27 mouse cellular contexts compared by ENCODE assay signal in genomic region chr1:171232348-171232747, GRCm38 (mm10). TPM values are rescaled to one million over a fixed set of nuclear protein-coding genes. Genes with fewer than 3 reads are reported as not detected.
DNase-seq lines count a peak whose midpoint lies in the region; ATAC-seq and TF ChIP-seq lines count a peak whose summit lies in the region.
"Had no signal": no experiment of that assay in that cellular context is flagged by ENCODE, and none has a peak within 500 bp of the region (broad histone marks: within the 10 kb centered on the region; RNA-seq: fewer than 3 reads in every experiment).

No protein-coding gene starts in this region.

- TF ChIP-seq EP300 in lung, postnatal 0 days (IDR thresholded peaks at IDR 0.05) = no peak

- no peak for TF ChIP-seq POLR2A in bone marrow macrophage, adult 2 months (IDR thresholded peaks at IDR 0.05; ENCODE audit: borderline replicate concordance, low read depth, low read length)

- peak overlapping the region; percentile 87; the same call in 1 of the 2 replicates for H3K27ac ChIP-seq in lung, postnatal 0 days (ENCODE audit: low read length)
- peak overlapping the region; percentile 98 for H3K27ac ChIP-seq in bone marrow macrophage, adult 2 months (ENCODE audit: insufficient read depth, low read depth, low read length)
- H3K27ac ChIP-seq in liver, embryonic 15.5 days (replicated peaks) = peak overlapping the region; percentile 74; the same call in 1 of the 2 replicates
- H3K27ac ChIP-seq: embryonic facial prominence, embryonic 13.5 days; forebrain, embryonic 13.5 days; hindbrain, embryonic 12.5 days; left cerebral cortex, adult 2 months; limb, embryonic 10.5 days; midbrain, embryonic 15.5 days; neural tube, embryonic 13.5 days had no signal

- H3K9me3 ChIP-seq in lung, postnatal 0 days (ENCODE audit: low read length) = no peaks in the 10 kb centered on the region
- H3K9me3 ChIP-seq in liver, embryonic 15.5 days (replicated peaks) = no peaks in the 10 kb centered on the region
- H3K9me3 ChIP-seq: embryonic facial prominence, embryonic 13.5 days; forebrain, embryonic 13.5 days; heart, embryonic 13.5 days; hindbrain, embryonic 12.5 days; limb, embryonic 10.5 days; midbrain, embryonic 15.5 days; neural tube, embryonic 13.5 days had no signal

- WGBS in lung, postnatal 0 days = 75% methylated on average over 5 of the region's 5 CpGs
- WGBS in liver, embryonic 15.5 days (ENCODE audit: insufficient replicate concordance) = 42% methylated on average over 5 of the region's 5 CpGs

- no peak overlapping the region for H3K4me3 ChIP-seq in lung, postnatal 0 days (ENCODE audit: low read depth, low read length)
- H3K4me3 ChIP-seq in bone marrow macrophage, adult 2 months (ENCODE audit: insufficient read depth, low read length) = peak overlapping the region; percentile 77
- peak overlapping the region; percentile 43 for H3K4me3 ChIP-seq in liver, embryonic 15.5 days (replicated peaks)
- H3K4me3 ChIP-seq: embryonic facial prominence, embryonic 13.5 days; erythroblast, embryonic 14.5 days; forebrain, embryonic 13.5 days; heart, embryonic 13.5 days; hindbrain, embryonic 12.5 days; left cerebral cortex, adult 2 months; limb, embryonic 10.5 days; midbrain, embryonic 15.5 days; neural tube, embryonic 13.5 days had no signal

- no peak for ATAC-seq in lung, postnatal 0 days
- no peak for ATAC-seq in liver, embryonic 15.5 days (ENCODE audit: insufficient read depth)
- ATAC-seq: forebrain, embryonic 13.5 days; intestine, postnatal 0 days; midbrain, embryonic 15.5 days had no signal

- peaks cover 18% of the 10 kb centered on the region for H3K36me3 ChIP-seq in lung, postnatal 0 days (ENCODE audit: insufficient read depth, low read length)
- peaks cover 35% of the 10 kb centered on the region for H3K36me3 ChIP-seq in liver, embryonic 15.5 days (replicated peaks)

- peak overlapping the region; percentile 12; the same call in 1 of the 2 replicates for H3K4me2 ChIP-seq in lung, postnatal 0 days (replicated peaks; ENCODE audit: low read depth, low read length)
- peak overlapping the region; percentile 27 for H3K4me2 ChIP-seq in liver, embryonic 15.5 days
- H3K4me2 ChIP-seq: embryonic facial prominence, embryonic 13.5 days; forebrain, embryonic 13.5 days; heart, embryonic 13.5 days; hindbrain, embryonic 12.5 days; midbrain, embryonic 15.5 days; neural tube, embryonic 13.5 days had no signal

- H3K4me1 ChIP-seq in lung, postnatal 0 days (ENCODE audit: insufficient read depth, low read depth, low read length) = no peaks in the 10 kb centered on the region
- H3K4me1 ChIP-seq in bone marrow macrophage, adult 2 months (ENCODE audit: control insufficient read depth, insufficient read depth, low read length) = peaks cover 40% of the 10 kb centered on the region
- peaks cover 39% of the 10 kb centered on the region for H3K4me1 ChIP-seq in liver, embryonic 15.5 days (replicated peaks)
- H3K4me1 ChIP-seq: forebrain, embryonic 13.5 days; midbrain, embryonic 15.5 days; neural tube, embryonic 13.5 days had no signal

- DNase-seq in adrenal gland, adult 2 months = peak; percentile 45
- no peak for DNase-seq in adrenal gland, postnatal 25 days
- no peak for DNase-seq in lung, postnatal 0 days (ENCODE audit: low spot score)
- DNase-seq in lung, postnatal 14 days = no peak
- no peak for DNase-seq in left cerebral cortex, adult 9 months (ENCODE audit: low spot score in 2 of 2)
- DNase-seq in right cerebral cortex, postnatal 10 days (ENCODE audit: low spot score in 2 of 2) = no peak
- DNase-seq: cerebellum, adult 8-10 months; cerebellum, postnatal 36 days; embryo, embryonic 11 days; heart, postnatal 14 days; kidney, postnatal 4 days; layer of hippocampus, adult 9-11 months; right cerebral cortex, postnatal 4 days; thymus, postnatal 25 days had no signal

- H3K9ac ChIP-seq in lung, postnatal 0 days (replicated peaks; ENCODE audit: low read depth) = no peak overlapping the region
- H3K9ac ChIP-seq in liver, embryonic 15.5 days = no peak overlapping the region
- H3K9ac ChIP-seq: embryonic facial prominence, embryonic 13.5 days; forebrain, embryonic 13.5 days; heart, embryonic 13.5 days; hindbrain, embryonic 12.5 days; midbrain, embryonic 15.5 days; neural tube, embryonic 13.5 days had no signal

- H3K27me3 ChIP-seq in lung, postnatal 0 days (replicated peaks; ENCODE audit: insufficient read depth, low read length) = no peaks in the 10 kb centered on the region
- H3K27me3 ChIP-seq in liver, embryonic 15.5 days = no peaks in the 10 kb centered on the region
- H3K27me3 ChIP-seq: embryonic facial prominence, embryonic 13.5 days; forebrain, embryonic 13.5 days; heart, embryonic 13.5 days; hindbrain, embryonic 12.5 days; midbrain, embryonic 15.5 days; neural tube, embryonic 13.5 days had no signal

- no peak for TF ChIP-seq CTCF in lung, postnatal 0 days (IDR thresholded peaks at IDR 0.05)
- no peak for TF ChIP-seq CTCF in bone marrow macrophage, adult 2 months (IDR thresholded peaks at IDR 0.05; ENCODE audit: low read depth, low read length)

RNA-seq across cellular contexts. Expression of gene Fcer1g, which starts 1.8 kb away (rescaled TPM):
- total RNA-seq in adrenal gland, adult 2 months (2021) = 10 to 100 TPM; 22.9 to 31.2 TPM
- polyA plus RNA-seq in adrenal gland, adult 2 months (2012; rRNA removed) = 56.0 and 66.2 TPM in 2 replicates
- total RNA-seq in adrenal gland, postnatal 25 days (2021) = 11.1 and 13.7 TPM in 2 replicates
- 121 and 130 TPM in 2 replicates for polyA plus RNA-seq in lung, postnatal 0 days (2015; fragmentation: Nextera tagmentation; extraction: Ambion mirVana)
- polyA plus RNA-seq in bone marrow macrophage, adult 2 months (2012; ENCODE audit: insufficient read depth, insufficient read length, missing spikeins) = 3,398 and 3,733 TPM in 2 replicates
- 115 and 118 TPM in 2 replicates for polyA plus RNA-seq in liver, embryonic 15.5 days (2015; fragmentation: Nextera tagmentation; extraction: Ambion mirVana)

RNA-seq across cellular contexts. Expression of gene Apoa2, which starts 7.5 kb away (rescaled TPM):
- 10 to 100 TPM in 1 of 2 experiments, 1 to 10 TPM in 1; 4.5 to 48.6 TPM for total RNA-seq in adrenal gland, adult 2 months (2021)
- 7.8 TPM in 1 of 2 replicates, not detected in the other for polyA plus RNA-seq in adrenal gland, adult 2 months (2012; rRNA removed)
- 2.1 and 105 TPM in 2 replicates for total RNA-seq in adrenal gland, postnatal 25 days (2021)
- polyA plus RNA-seq in lung, postnatal 0 days (2015; fragmentation: Nextera tagmentation; extraction: Ambion mirVana) = 2.3 and 5.5 TPM in 2 replicates
- polyA plus RNA-seq in bone marrow macrophage, adult 2 months (2012; ENCODE audit: insufficient read depth, insufficient read length, missing spikeins) = not detected in 2 replicates
- polyA plus RNA-seq in liver, embryonic 15.5 days (2015; fragmentation: Nextera tagmentation; extraction: Ambion mirVana) = 6,467 and 6,641 TPM in 2 replicates

RNA-seq across cellular contexts. Expression of gene Tomm40l, which starts 10.0 kb away (rescaled TPM):
- total RNA-seq in adrenal gland, adult 2 months (2021) = 10 to 100 TPM; 34.4 to 63.1 TPM
- polyA plus RNA-seq in adrenal gland, adult 2 months (2012; rRNA removed) = 37.2 and 45.3 TPM in 2 replicates
- total RNA-seq in adrenal gland, postnatal 25 days (2021) = 32.9 and 43.7 TPM in 2 replicates
- polyA plus RNA-seq in lung, postnatal 0 days (2015; fragmentation: Nextera tagmentation; extraction: Ambion mirVana) = 14.9 and 17.1 TPM in 2 replicates
- 25.8 and 27.3 TPM in 2 replicates for polyA plus RNA-seq in bone marrow macrophage, adult 2 months (2012; ENCODE audit: insufficient read depth, insufficient read length, missing spikeins)
- 15.8 and 16.2 TPM in 2 replicates for polyA plus RNA-seq in liver, embryonic 15.5 days (2015; fragmentation: Nextera tagmentation; extraction: Ambion mirVana)

RNA-seq across cellular contexts. Expression of gene Adamts4, which starts 17.9 kb away (rescaled TPM):
- 1 to 10 TPM; 1.1 to 1.3 TPM for total RNA-seq in adrenal gland, adult 2 months (2021)
- polyA plus RNA-seq in adrenal gland, adult 2 months (2012; rRNA removed) = 1.7 and 2.8 TPM in 2 replicates
- 0.62 and 0.67 TPM in 2 replicates for total RNA-seq in adrenal gland, postnatal 25 days (2021)
- 2.7 and 3.3 TPM in 2 replicates for polyA plus RNA-seq in lung, postnatal 0 days (2015; fragmentation: Nextera tagmentation; extraction: Ambion mirVana)
- polyA plus RNA-seq in bone marrow macrophage, adult 2 months (2012; ENCODE audit: insufficient read depth, insufficient read length, missing spikeins) = 0.21 TPM in 1 of 2 replicates, not detected in the other
- 0.58 and 0.60 TPM in 2 replicates for polyA plus RNA-seq in liver, embryonic 15.5 days (2015; fragmentation: Nextera tagmentation; extraction: Ambion mirVana)
- polyA plus RNA-seq: erythroblast, embryonic 14.5 days had no signal

RNA-seq across cellular contexts. Expression of gene Nr1i3, which starts 18.6 kb away (rescaled TPM):
- under 1 TPM in 1 of 2 experiments, not detected in 1; 0.40 TPM for total RNA-seq in adrenal gland, adult 2 months (2021)
- not detected in 2 replicates for polyA plus RNA-seq in adrenal gland, adult 2 months (2012; rRNA removed)
- total RNA-seq in adrenal gland, postnatal 25 days (2021) = 3.0 TPM in 1 of 2 replicates, not detected in the other
- polyA plus RNA-seq in lung, postnatal 0 days (2015; fragmentation: Nextera tagmentation; extraction: Ambion mirVana) = 0.07 and 0.08 TPM in 2 replicates
- polyA plus RNA-seq in bone marrow macrophage, adult 2 months (2012; ENCODE audit: insufficient read depth, insufficient read length, missing spikeins) = not detected in 2 replicates
- polyA plus RNA-seq in liver, embryonic 15.5 days (2015; fragmentation: Nextera tagmentation; extraction: Ambion mirVana) = 1.1 and 1.5 TPM in 2 replicates
- total RNA-seq: gastrocnemius, adult 18-20 months had no signal
- polyA plus RNA-seq: erythroblast, embryonic 14.5 days had no signal

Comparison
In these comparisons a context has a peak if more than half of its experiments do, and no peak if none do; other contexts are left out.
1. RNA of gene Fcer1g, which starts 1.8 kb away (polyA plus RNA-seq): 3,398 to 3,733 TPM in bone marrow macrophage, adult 2 months; 121 to 130 TPM in lung, postnatal 0 days, 115 to 118 TPM in liver, embryonic 15.5 days and 56.0 to 66.2 TPM in adrenal gland, adult 2 months; every median in the first group is over 10 times any median in the second.
2. RNA of gene Apoa2, which starts 7.5 kb away (polyA plus RNA-seq): 6,467 to 6,641 TPM in liver, embryonic 15.5 days; 7.8 TPM in adrenal gland, adult 2 months, 2.3 to 5.5 TPM in lung, postnatal 0 days and not detected in bone marrow macrophage, adult 2 months; every median in the first group is over 100 times any median in the second.
3. Peak in every context shown above with its lines, with median percentiles within 50 percentile points of each other: H3K27ac ChIP-seq.